8 mouse cellular contexts compared by ENCODE assay signal in genomic region chr11:119089235-119090075, GRCm38 (mm10). TPM values are rescaled to one million over a fixed set of nuclear protein-coding genes. Genes with fewer than 3 reads are reported as not detected.
DNase-seq lines count a peak whose midpoint lies in the region; ATAC-seq lines count a peak whose summit lies in the region.

No protein-coding gene starts in this region.

- peak overlapping the region; percentile 91 for H3K4me2 ChIP-seq in embryonic facial prominence, embryonic 13.5 days
- H3K4me2 ChIP-seq in hindbrain, embryonic 15.5 days = peak overlapping the region; percentile 97
- peak overlapping the region; percentile 69 for H3K4me2 ChIP-seq in liver, embryonic 12.5 days

- H3K27ac ChIP-seq in embryonic facial prominence, embryonic 13.5 days = no peak overlapping the region
- H3K27ac ChIP-seq in hindbrain, embryonic 15.5 days (replicated peaks) = no peak overlapping the region
- H3K27ac ChIP-seq in liver, embryonic 12.5 days = no peak overlapping the region

- no peaks in the 10 kb centered on the region for H3K36me3 ChIP-seq in embryonic facial prominence, embryonic 13.5 days
- H3K36me3 ChIP-seq in hindbrain, embryonic 15.5 days = no peaks in the 10 kb centered on the region
- no peaks in the 10 kb centered on the region for H3K36me3 ChIP-seq in liver, embryonic 12.5 days

- DNase-seq in ovary, postnatal 36 days (ENCODE audit: low spot score) = peak; percentile 27
- DNase-seq in ovary, postnatal 14 days (ENCODE audit: low spot score) = no peak
- peak; percentile 63 for DNase-seq in retina, adult 2 months (ENCODE audit: low read depth, low spot score)
- no peak for DNase-seq in frontal cortex, adult 2 months (ENCODE audit: extremely low spot score in 1 of 2, low spot score in 1 of 2)

- ATAC-seq in embryonic facial prominence, embryonic 13.5 days (ENCODE audit: insufficient number of reproducible peaks, insufficient read depth, low FRiP score, low TSS enrichment, low read depth) = no peak
- ATAC-seq in hindbrain, embryonic 15.5 days (ENCODE audit: low FRiP score, low read depth) = no peak
- no peak for ATAC-seq in liver, embryonic 12.5 days
- no peak for ATAC-seq in megakaryocyte progenitor cell, adult 5-6 weeks (replicated peaks; ENCODE audit: poor library complexity)

- peaks cover 48% of the 10 kb centered on the region for H3K27me3 ChIP-seq in embryonic facial prominence, embryonic 13.5 days
- H3K27me3 ChIP-seq in hindbrain, embryonic 15.5 days = peaks cover 19% of the 10 kb centered on the region
- peaks cover 98% of the 10 kb centered on the region for H3K27me3 ChIP-seq in liver, embryonic 12.5 days (replicated peaks)

- H3K4me1 ChIP-seq in embryonic facial prominence, embryonic 13.5 days = peaks cover 55% of the 10 kb centered on the region
- H3K4me1 ChIP-seq in hindbrain, embryonic 15.5 days (replicated peaks) = peaks cover 51% of the 10 kb centered on the region
- peaks cover 59% of the 10 kb centered on the region for H3K4me1 ChIP-seq in liver, embryonic 12.5 days

- H3K9ac ChIP-seq in embryonic facial prominence, embryonic 13.5 days = peak overlapping the region; percentile 77
- H3K9ac ChIP-seq in hindbrain, embryonic 15.5 days = peak overlapping the region; percentile 65
- H3K9ac ChIP-seq in liver, embryonic 12.5 days = no peak overlapping the region

- peak overlapping the region; percentile 54 for H3K4me3 ChIP-seq in embryonic facial prominence, embryonic 13.5 days
- peak overlapping the region; percentile 57 for H3K4me3 ChIP-seq in hindbrain, embryonic 15.5 days
- H3K4me3 ChIP-seq in liver, embryonic 12.5 days = peak overlapping the region; percentile 49

- no peaks in the 10 kb centered on the region for H3K9me3 ChIP-seq in embryonic facial prominence, embryonic 13.5 days
- H3K9me3 ChIP-seq in hindbrain, embryonic 15.5 days = no peaks in the 10 kb centered on the region
- H3K9me3 ChIP-seq in liver, embryonic 12.5 days (replicated peaks) = no peaks in the 10 kb centered on the region

- under 1% methylated on average over 41 of the region's 41 CpGs for WGBS in embryonic facial prominence, embryonic 13.5 days
- under 1% methylated on average over 41 of the region's 41 CpGs for WGBS in hindbrain, embryonic 15.5 days
- WGBS in liver, embryonic 12.5 days (ENCODE audit: insufficient replicate concordance) = 3% methylated on average over 40 of the region's 41 CpGs

RNA-seq across cellular contexts. Expression of gene Cbx4, which starts 3.4 kb away (rescaled TPM):
- 13.0 and 14.4 TPM in 2 replicates for polyA plus RNA-seq in embryonic facial prominence, embryonic 13.5 days (2015; fragmentation: Nextera tagmentation; extraction: Ambion mirVana)
- polyA plus RNA-seq in hindbrain, embryonic 15.5 days (2015; fragmentation: Nextera tagmentation; extraction: Ambion mirVana) = 21.9 and 23.2 TPM in 2 replicates
- polyA plus RNA-seq in liver, embryonic 12.5 days (2016; fragmentation: Nextera tagmentation; extraction: Ambion mirVana) = 3.2 and 3.3 TPM in 2 replicates
- polyA plus RNA-seq in frontal cortex, adult 2 months (2012; rRNA removed) = 45.4 and 46.4 TPM in 2 replicates
- total RNA-seq in megakaryocyte progenitor cell, adult 5-6 weeks (2015) = 19.9 and 21.5 TPM in 2 replicates
- 24.8 and 25.4 TPM in 2 replicates for total RNA-seq in megakaryocyte progenitor cell, adult 5-6 weeks (2017)

RNA-seq across cellular contexts. Expression of gene Cbx8, which starts 48.7 kb away (rescaled TPM):
- polyA plus RNA-seq in embryonic facial prominence, embryonic 13.5 days (2015; fragmentation: Nextera tagmentation; extraction: Ambion mirVana) = 6.8 and 10.7 TPM in 2 replicates
- polyA plus RNA-seq in hindbrain, embryonic 15.5 days (2015; fragmentation: Nextera tagmentation; extraction: Ambion mirVana) = 8.6 and 10.0 TPM in 2 replicates
- 2.5 and 3.3 TPM in 2 replicates for polyA plus RNA-seq in liver, embryonic 12.5 days (2016; fragmentation: Nextera tagmentation; extraction: Ambion mirVana)
- polyA plus RNA-seq in frontal cortex, adult 2 months (2012; rRNA removed) = 6.9 and 7.6 TPM in 2 replicates
- 1.9 and 2.1 TPM in 2 replicates for total RNA-seq in megakaryocyte progenitor cell, adult 5-6 weeks (2015)
- total RNA-seq in megakaryocyte progenitor cell, adult 5-6 weeks (2017) = 2.7 and 3.6 TPM in 2 replicates

Comparison
In these comparisons a context has a peak if more than half of its experiments do, and no peak if none do; other contexts are left out.
1. DNase-seq: peak in ovary, postnatal 36 days (single experiment) and retina, adult 2 months (single experiment); none in ovary, postnatal 14 days (single experiment) and frontal cortex, adult 2 months (0 of 2).
2. Peak in every context shown above with its lines, with median percentiles within 50 percentile points of each other: H3K4me2 ChIP-seq and H3K4me3 ChIP-seq.